Mouse (Mus musculus): ENCODE results near the gene Trpt1.

GRCm38 (mm10) chr19:6994489-6994888, 1.4 kb upstream of the Trpt1 start:
- no peak for TF ChIP-seq CTCF (IDR thresholded peaks at IDR 0.05; ENCODE audit: low read depth)
- TF ChIP-seq EP300 (IDR thresholded peaks at IDR 0.05; ENCODE audit: low read depth), result no peak

Data from heart, postnatal 0 days (tissue).